Mouse (Mus musculus): ENCODE results near the gene 2010300C02Rik. TPM values are rescaled to one million over a fixed set of nuclear protein-coding genes. Genes with fewer than 3 reads are reported as not detected.

2010300C02Rik gene
- polyA plus RNA-seq, 1 experiment from 2014 or later = 7.5 TPM

DNA sequence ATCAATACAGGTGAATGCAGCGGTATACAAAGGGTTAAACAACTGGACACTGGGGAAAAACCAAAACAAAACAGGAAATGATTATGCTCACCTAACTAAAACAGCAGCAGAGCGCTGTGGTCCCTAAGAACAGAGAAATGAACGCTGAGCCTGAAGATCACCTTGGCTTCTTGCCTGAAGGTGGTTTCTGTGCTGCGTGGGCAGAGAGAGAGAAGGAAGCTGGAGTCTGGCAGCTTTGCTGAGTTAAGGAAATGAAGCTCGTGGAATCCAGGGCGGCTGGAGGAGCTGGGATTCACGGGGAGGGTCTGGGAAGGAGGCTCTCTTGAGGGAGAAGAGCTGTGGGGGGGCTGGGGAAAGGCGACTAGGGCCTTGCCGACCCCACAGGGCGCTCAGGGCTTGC, 8.2 kb upstream of the 2010300C02Rik start:
- no peak for ATAC-seq (ENCODE audit: low FRiP score, low TSS enrichment)

DNA sequence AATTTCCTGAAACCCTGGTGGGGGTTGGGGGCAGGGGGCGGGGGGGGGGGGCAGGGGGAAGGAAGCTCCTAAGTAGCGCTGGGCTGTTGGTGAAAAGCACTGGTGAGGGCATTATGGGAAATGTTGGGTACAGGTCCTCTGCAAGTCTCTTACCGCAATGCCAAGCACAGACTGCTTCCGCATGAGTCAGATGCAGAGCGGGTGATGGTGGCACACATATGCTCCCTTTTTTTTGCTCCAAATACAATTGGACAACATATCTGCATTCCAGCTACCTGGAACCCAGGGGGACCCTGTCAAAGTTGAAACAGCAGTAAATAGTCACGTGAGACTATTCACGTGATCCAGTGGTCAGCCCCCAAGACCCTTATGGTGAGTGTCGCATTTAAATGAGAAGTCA, 7.3 kb upstream of the 2010300C02Rik start:
- H3K27ac ChIP-seq (replicated peaks) = no peak overlapping the region
- TF ChIP-seq CTCF (IDR thresholded peaks at IDR 0.05; ENCODE audit: low read depth) (no peak), EP300 (optimal IDR thresholded peaks at IDR 0.05) (no peak)
- H3K4me3 ChIP-seq (ENCODE audit: low read depth, low read length) = no peak overlapping the region
- no peaks in the 10 kb centered on the region for H3K36me3 ChIP-seq (ENCODE audit: control insufficient read depth, insufficient read depth, low read length)
- H3K9ac ChIP-seq (ENCODE audit: low read length) = no peak overlapping the region
- no peaks in the 10 kb centered on the region for H3K27me3 ChIP-seq (ENCODE audit: control insufficient read depth, insufficient read depth, low read length)
- 90% methylated on average over 7 of the region's 8 CpGs for WGBS
- DNase-seq (ENCODE audit: low spot score) (no peak), ATAC-seq (ENCODE audit: low FRiP score, low TSS enrichment) (no peak)
- H3K4me1 ChIP-seq (replicated peaks; ENCODE audit: control insufficient read depth, insufficient read depth) = no peaks in the 10 kb centered on the region
- no peak overlapping the region for H3K4me2 ChIP-seq (replicated peaks; ENCODE audit: low read depth)
- no peaks in the 10 kb centered on the region for H3K9me3 ChIP-seq (ENCODE audit: control insufficient read depth, low read length)

More for the DNA sequence above, 8.2 kb upstream of the 2010300C02Rik start:
- no peak overlapping the region for H3K4me2 ChIP-seq (replicated peaks; ENCODE audit: low read depth)
- no peak for DNase-seq (ENCODE audit: low spot score)
- no peaks in the 10 kb centered on the region for H3K9me3 ChIP-seq (ENCODE audit: control insufficient read depth, low read length)
- TF ChIP-seq EP300 (optimal IDR thresholded peaks at IDR 0.05) = no peak
- TF ChIP-seq CTCF (IDR thresholded peaks at IDR 0.05; ENCODE audit: low read depth) = no peak
- H3K4me1 ChIP-seq (replicated peaks; ENCODE audit: control insufficient read depth, insufficient read depth) = no peaks in the 10 kb centered on the region
- no peaks in the 10 kb centered on the region for H3K27me3 ChIP-seq (ENCODE audit: control insufficient read depth, insufficient read depth, low read length)
- H3K9ac ChIP-seq (ENCODE audit: low read length) = no peak overlapping the region
- no peaks in the 10 kb centered on the region for H3K36me3 ChIP-seq (ENCODE audit: control insufficient read depth, insufficient read depth, low read length)
- H3K4me3 ChIP-seq (ENCODE audit: low read depth, low read length) = no peak overlapping the region
- no peak overlapping the region for H3K27ac ChIP-seq (replicated peaks)
- WGBS = 59% methylated on average over 10 of the region's 10 CpGs

GRCm38 (mm10) chr1:37726426-37726825, 6.5 kb upstream of the 2010300C02Rik start:
- WGBS = 78% methylated on average over 8 of the region's 8 CpGs
- H3K9ac ChIP-seq (ENCODE audit: low read length) = no peak overlapping the region
- DNase-seq (ENCODE audit: low spot score) = no peak
- H3K4me2 ChIP-seq (replicated peaks; ENCODE audit: low read depth) = no peak overlapping the region
- no peaks in the 10 kb centered on the region for H3K27me3 ChIP-seq (ENCODE audit: control insufficient read depth, insufficient read depth, low read length)
- H3K36me3 ChIP-seq (ENCODE audit: control insufficient read depth, insufficient read depth, low read length) = no peaks in the 10 kb centered on the region
- H3K4me3 ChIP-seq (ENCODE audit: low read depth, low read length) = no peak overlapping the region
- H3K27ac ChIP-seq (replicated peaks) = no peak overlapping the region
- ATAC-seq (ENCODE audit: low FRiP score, low TSS enrichment) = no peak
- TF ChIP-seq CTCF (IDR thresholded peaks at IDR 0.05; ENCODE audit: low read depth) (no peak), EP300 (optimal IDR thresholded peaks at IDR 0.05) (no peak)
- H3K4me1 ChIP-seq (replicated peaks; ENCODE audit: control insufficient read depth, insufficient read depth) = no peaks in the 10 kb centered on the region
- no peaks in the 10 kb centered on the region for H3K9me3 ChIP-seq (ENCODE audit: control insufficient read depth, low read length)

- ATAC-seq (ENCODE audit: low FRiP score, low TSS enrichment) (no peak), DNase-seq (ENCODE audit: low spot score) (no peak)
- Histone ChIP-seq H3K27ac (replicated peaks) (no peak overlapping the region), H3K4me2 (replicated peaks; ENCODE audit: low read depth) (no peak overlapping the region), H3K27me3 (ENCODE audit: control insufficient read depth, insufficient read depth, low read length) (no peaks in the 10 kb centered on the region), H3K9ac (ENCODE audit: low read length) (no peak overlapping the region), H3K4me1 (replicated peaks; ENCODE audit: control insufficient read depth, insufficient read depth) (no peaks in the 10 kb centered on the region), H3K36me3 (ENCODE audit: control insufficient read depth, insufficient read depth, low read length) (no peaks in the 10 kb centered on the region), H3K9me3 (ENCODE audit: control insufficient read depth, low read length) (no peaks in the 10 kb centered on the region), H3K4me3 (ENCODE audit: low read depth, low read length) (no peak overlapping the region)
- WGBS = 53% methylated on average over 12 of the region's 12 CpGs
- TF ChIP-seq CTCF (IDR thresholded peaks at IDR 0.05; ENCODE audit: low read depth) (no peak), EP300 (optimal IDR thresholded peaks at IDR 0.05) (no peak)
Observed at GRCm38 (mm10) chr1:37725880-37726279, 6.0 kb upstream of the 2010300C02Rik start.

GRCm38 (mm10) chr1:37721092-37721491, 1.2 kb upstream of the 2010300C02Rik start:
- no peak overlapping the region for H3K4me3 ChIP-seq (ENCODE audit: low read depth, low read length)
- WGBS = 55% methylated on average over 5 of the region's 5 CpGs
- TF ChIP-seq CTCF (IDR thresholded peaks at IDR 0.05; ENCODE audit: low read depth) = no peak
- TF ChIP-seq EP300 (optimal IDR thresholded peaks at IDR 0.05) = no peak
- no peaks in the 10 kb centered on the region for H3K9me3 ChIP-seq (ENCODE audit: control insufficient read depth, low read length)
- no peak overlapping the region for H3K9ac ChIP-seq (ENCODE audit: low read length)
- no peak overlapping the region for H3K4me2 ChIP-seq (replicated peaks; ENCODE audit: low read depth)
- H3K36me3 ChIP-seq (ENCODE audit: control insufficient read depth, insufficient read depth, low read length) = no peaks in the 10 kb centered on the region
- no peak overlapping the region for H3K27ac ChIP-seq (replicated peaks)
- H3K27me3 ChIP-seq (ENCODE audit: control insufficient read depth, insufficient read depth, low read length) = no peaks in the 10 kb centered on the region
- DNase-seq (ENCODE audit: low spot score) (no peak), ATAC-seq (ENCODE audit: low FRiP score, low TSS enrichment) (no peak)
- H3K4me1 ChIP-seq (replicated peaks; ENCODE audit: control insufficient read depth, insufficient read depth) = no peaks in the 10 kb centered on the region

- H3K9ac ChIP-seq (ENCODE audit: low read length) = peak overlapping the region; percentile 75
- no peak for TF ChIP-seq EP300 (optimal IDR thresholded peaks at IDR 0.05)
- no peak for TF ChIP-seq CTCF (IDR thresholded peaks at IDR 0.05; ENCODE audit: low read depth)
- peak overlapping the region; percentile 95 for H3K4me2 ChIP-seq (replicated peaks; ENCODE audit: low read depth)
- peak overlapping the region; percentile 84 for H3K27ac ChIP-seq (replicated peaks)
- no peaks in the 10 kb centered on the region for H3K4me1 ChIP-seq (replicated peaks; ENCODE audit: control insufficient read depth, insufficient read depth)
- DNase-seq (ENCODE audit: low spot score) = peak; percentile 62
- H3K27me3 ChIP-seq (ENCODE audit: control insufficient read depth, insufficient read depth, low read length) = no peaks in the 10 kb centered on the region
- no peaks in the 10 kb centered on the region for H3K36me3 ChIP-seq (ENCODE audit: control insufficient read depth, insufficient read depth, low read length)
- WGBS = 3% methylated on average over 45 of the region's 49 CpGs
- ATAC-seq (ENCODE audit: low FRiP score, low TSS enrichment) = peak; percentile 58
- H3K4me3 ChIP-seq (ENCODE audit: low read depth, low read length) = peak overlapping the region; percentile 63
- no peaks in the 10 kb centered on the region for H3K9me3 ChIP-seq (ENCODE audit: control insufficient read depth, low read length)
Observed at GRCm38 (mm10) chr1:37719030-37719723, 708 bp downstream of the 2010300C02Rik start.

Data from stomach, postnatal 0 days (tissue).